Mouse (Mus musculus) yolk sac, embryonic 10.5 days (tissue): ENCODE results near the gene Olfr606.
"Not testable (repeated sequence)": the region's sequence is repeated elsewhere in the genome, so short reads cannot be mapped to it uniquely, and the experiment has no call there.

Experiments used
- DNase-seq: peaks from one replicate; pipeline ENCODE4 v3.0.0-alpha.2; 2017; ENCODE audit warnings: low spot score

Olfr606 gene

DNA sequence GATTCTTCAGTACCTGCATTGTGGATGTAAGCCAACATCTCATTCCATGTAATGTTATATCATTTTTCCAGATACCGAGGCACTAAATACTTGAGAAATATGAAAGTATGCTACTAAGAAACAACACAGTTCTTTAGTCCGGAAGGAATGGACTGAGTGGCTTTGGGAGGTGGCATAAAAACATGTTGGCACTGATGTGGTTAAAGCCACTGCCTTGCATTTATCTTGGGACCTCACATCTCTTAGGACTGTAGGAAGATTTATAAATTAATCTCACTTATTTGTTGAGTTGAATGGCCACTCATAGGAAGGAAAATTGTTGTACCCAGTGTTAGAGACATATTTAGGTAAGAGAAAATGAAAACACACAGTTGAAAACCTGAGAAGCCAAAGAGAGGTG lies at the start of gene Olfr606:
Gene Olfr606 (plus strand): TSS at position 301 of the 400 bp plus-strand sequence.
- DNase-seq, result no peak

DNA sequence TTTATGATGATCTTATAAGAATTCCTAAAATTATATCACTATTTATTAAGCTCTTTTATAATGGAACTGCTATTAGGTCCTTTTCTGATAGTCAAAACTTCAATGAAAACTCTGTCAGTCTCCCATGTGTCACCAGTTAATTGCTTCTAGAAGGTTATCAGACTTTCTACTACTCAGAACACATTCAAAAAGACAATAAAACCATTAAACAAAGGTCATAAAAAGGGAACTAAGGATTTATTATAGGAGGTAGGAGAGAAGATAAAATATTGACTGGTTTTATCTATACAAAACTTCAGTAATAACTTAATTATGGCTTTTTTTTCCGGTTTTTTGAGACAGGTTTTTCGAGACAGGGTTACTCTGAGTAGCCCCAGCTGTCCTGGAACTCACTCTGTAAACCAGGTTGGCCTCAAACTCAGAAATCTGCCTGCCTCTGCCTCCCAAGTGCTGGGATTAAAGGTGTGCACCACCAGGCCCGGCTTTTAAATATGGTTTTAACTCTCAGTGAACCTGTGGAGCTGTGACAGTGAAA lies 42.3 kb upstream of the Olfr606 start:
- not testable (repeated sequence) for DNase-seq

DNA sequence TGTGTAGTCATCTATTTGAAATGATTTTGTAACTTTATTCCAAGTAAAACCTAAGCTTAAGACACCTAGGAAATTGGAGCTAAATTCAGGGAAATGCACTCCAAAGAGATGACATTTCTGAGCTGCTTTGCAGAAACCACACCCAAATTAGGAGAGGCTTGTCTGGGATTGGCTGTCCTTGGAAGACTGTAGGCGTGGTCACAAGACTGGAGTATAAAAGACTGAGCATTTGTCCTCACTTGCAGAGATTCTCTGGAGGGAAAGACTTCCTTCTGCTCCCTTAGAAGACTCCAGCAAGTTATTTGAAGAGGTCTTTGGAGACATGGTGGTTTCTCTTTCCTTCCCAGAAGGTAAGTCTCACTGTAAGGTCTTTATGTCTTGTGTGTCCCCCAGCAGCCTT lies 34.1 kb upstream of the Olfr606 start, which contains the start of gene Usp17lc:
Gene Usp17lc (plus strand): TSS at position 301 of the 400 bp plus-strand sequence.
- DNase-seq, result not testable (repeated sequence)

DNA sequence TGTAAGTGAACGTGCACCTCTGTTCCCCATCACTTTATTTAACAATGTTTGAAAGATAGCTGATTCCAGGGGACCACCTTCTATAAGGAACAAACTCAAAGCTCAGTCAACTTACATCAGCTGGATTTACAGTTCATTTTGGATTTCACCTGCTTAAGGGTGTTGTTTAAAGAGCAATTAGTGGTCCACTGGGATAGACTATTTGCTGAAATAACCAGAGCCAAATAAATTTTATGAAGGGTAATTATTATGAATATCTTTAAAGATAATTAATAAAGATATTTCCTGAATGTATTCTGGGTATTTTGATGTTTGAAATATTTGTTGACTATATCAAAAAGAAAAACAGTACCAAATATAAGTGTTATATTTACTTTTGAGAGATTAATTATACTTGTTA lies 3.5 kb upstream of the Olfr606 start, which contains the start of gene Olfr605:
Gene Olfr605 (minus strand): TSS at position 101 of the 400 bp plus-strand sequence.
- DNase-seq, result no peak

GRCm38 (mm10) chr7:103460590-103460989 lies 11.7 kb downstream of the Olfr606 start:
- DNase-seq, result no peak

DNA sequence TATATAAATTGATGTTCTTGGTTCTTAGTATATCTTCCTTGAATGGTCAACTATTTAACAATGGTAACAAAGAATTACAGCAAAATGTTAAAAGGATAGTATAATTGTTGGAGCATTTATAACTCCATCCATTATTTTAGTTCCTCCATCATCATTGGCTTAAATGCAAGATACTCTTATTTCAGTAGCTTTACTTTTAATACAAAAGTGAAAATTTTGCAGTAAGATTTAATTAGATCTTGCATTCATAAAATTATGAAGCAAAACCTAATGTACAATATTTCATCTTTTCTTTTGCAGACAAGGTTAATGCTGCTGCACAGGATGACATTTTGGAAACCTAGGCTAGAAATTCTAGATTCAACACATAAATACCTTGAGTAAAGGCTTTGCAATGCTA lies 20.7 kb downstream of the Olfr606 start, which contains the start of gene Olfr608:
Gene Olfr608 (plus strand): TSS at position 301 of the 400 bp plus-strand sequence.
- no peak for DNase-seq

DNA sequence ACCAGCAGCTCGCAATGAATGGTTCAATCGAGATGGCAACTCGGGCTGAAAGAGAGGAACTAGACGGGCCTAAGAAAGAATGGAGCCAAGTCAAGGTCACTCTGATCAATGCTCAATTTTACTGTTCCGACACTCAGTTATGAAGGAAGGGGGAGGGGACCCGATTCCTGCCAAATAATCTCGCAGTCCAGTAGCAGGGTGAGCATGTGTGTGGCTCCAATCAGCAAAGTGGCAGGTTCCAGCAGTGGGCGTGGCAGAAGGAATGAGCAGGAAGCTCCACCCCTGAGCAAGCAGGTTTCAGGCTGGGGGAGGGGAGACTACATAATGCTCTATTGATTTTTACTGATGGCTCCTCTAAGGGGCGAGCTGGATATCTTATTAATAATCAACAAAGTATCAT lies 28.3 kb downstream of the Olfr606 start:
- DNase-seq, result not testable (repeated sequence)

DNA sequence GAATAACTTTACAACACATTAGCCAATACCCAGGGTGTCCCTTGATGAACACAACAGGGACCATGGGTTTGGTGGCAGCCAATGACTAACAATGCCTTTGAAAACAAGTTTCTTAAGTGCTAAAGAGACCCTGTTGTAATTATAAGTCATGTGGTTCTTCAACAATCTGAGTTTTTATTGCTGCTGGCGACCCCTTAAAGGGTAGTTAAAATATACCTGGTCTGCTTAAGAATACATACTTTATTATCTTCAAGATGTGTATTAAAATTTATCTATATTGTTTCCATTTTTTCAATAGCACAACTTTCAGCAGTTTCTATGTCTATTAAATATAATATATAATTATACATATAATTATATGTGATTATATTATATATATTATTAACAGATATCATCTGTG lies 49.1 kb downstream of the Olfr606 start, which contains the start of gene Olfr609:
Gene Olfr609 (minus strand): TSS at position 101 of the 400 bp plus-strand sequence.
- no peak for DNase-seq
